18 mouse cellular contexts compared by ENCODE assay signal in the genomic region with DNA sequence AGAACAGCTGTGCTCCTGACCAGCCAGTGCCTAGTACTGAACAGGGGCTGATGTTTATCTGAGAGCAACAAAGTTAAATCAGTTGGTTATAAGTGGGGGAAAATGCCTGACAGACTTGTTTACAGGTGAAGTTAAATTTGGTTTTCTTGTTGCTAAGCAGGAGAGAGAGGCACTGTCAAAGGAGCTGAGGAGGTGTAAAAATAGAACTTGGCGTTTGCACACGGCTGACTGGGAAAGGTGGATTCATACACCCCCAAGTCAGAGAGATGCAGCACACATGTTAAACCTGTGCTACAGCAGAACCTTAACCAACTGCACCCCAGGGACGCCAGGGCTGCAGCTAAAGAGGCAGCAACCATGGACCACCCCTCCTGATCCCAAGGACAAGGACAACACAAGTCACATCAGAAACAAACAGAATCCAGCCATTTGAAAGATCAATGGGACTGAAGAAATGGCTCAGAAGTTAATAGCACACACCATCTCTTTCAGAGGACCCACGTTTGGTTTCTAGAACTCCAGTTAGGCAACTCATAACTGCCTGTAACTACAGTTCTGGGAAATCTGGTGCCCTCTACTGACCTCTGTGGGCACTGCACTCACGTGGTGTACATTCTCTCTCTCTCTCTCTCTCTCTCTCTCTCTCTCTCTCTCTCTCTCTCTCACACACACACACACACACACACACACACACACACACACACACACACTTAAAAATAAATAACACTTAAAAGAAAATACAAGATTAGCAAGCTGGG. TPM values are rescaled to one million over a fixed set of nuclear protein-coding genes. Genes with fewer than 3 reads are reported as not detected.
DNase-seq lines count a peak whose midpoint lies in the region; ATAC-seq and TF ChIP-seq lines count a peak whose summit lies in the region.
"Had no signal": no experiment of that assay in that cellular context is flagged by ENCODE, and none has a peak within 500 bp of the region (broad histone marks: within the 10 kb centered on the region; RNA-seq: fewer than 3 reads in every experiment).

No protein-coding gene starts in this region.

- H3K36me3 ChIP-seq in heart, embryonic 12.5 days, result no peaks in the 10 kb centered on the region
- no peaks in the 10 kb centered on the region for H3K36me3 ChIP-seq in liver, embryonic 14.5 days (replicated peaks; ENCODE audit: control insufficient read depth, insufficient read depth, low read depth)
- H3K36me3 ChIP-seq in liver, embryonic 12.5 days, result no peaks in the 10 kb centered on the region
- no peaks in the 10 kb centered on the region for H3K36me3 ChIP-seq in stomach, embryonic 16.5 days (ENCODE audit: control insufficient read depth, insufficient read depth, low read length)
- H3K36me3 ChIP-seq: embryonic facial prominence, embryonic 12.5 days; liver, embryonic 13.5 days; neural tube, embryonic 12.5 days had no signal

- peaks cover 8% of the 10 kb centered on the region; the same call in 1 of the 2 replicates for H3K9me3 ChIP-seq in heart, embryonic 12.5 days (replicated peaks)
- H3K9me3 ChIP-seq in liver, embryonic 14.5 days (ENCODE audit: control insufficient read depth, low read length), result no peaks in the 10 kb centered on the region; the same call in 1 of the 2 replicates
- no peaks in the 10 kb centered on the region for H3K9me3 ChIP-seq in liver, embryonic 12.5 days (replicated peaks)
- H3K9me3 ChIP-seq in stomach, embryonic 16.5 days (replicated peaks; ENCODE audit: control insufficient read depth, low read length), result no peaks in the 10 kb centered on the region; the same call in 1 of the 2 replicates
- H3K9me3 ChIP-seq: embryonic facial prominence, embryonic 12.5 days; liver, embryonic 13.5 days; neural tube, embryonic 12.5 days had no signal

- 69% methylated on average over 5 of the region's 5 CpGs for WGBS in heart, embryonic 12.5 days
- 74% methylated on average over 5 of the region's 5 CpGs for WGBS in liver, embryonic 14.5 days (ENCODE audit: insufficient replicate concordance)
- 63% methylated on average over 5 of the region's 5 CpGs for WGBS in liver, embryonic 12.5 days (ENCODE audit: insufficient replicate concordance)
- 84% methylated on average over 5 of the region's 5 CpGs for WGBS in stomach, embryonic 16.5 days

- no peak for ATAC-seq in heart, embryonic 12.5 days (ENCODE audit: insufficient number of reproducible peaks, low FRiP score)
- no peak for ATAC-seq in liver, embryonic 14.5 days (ENCODE audit: insufficient read depth)
- no peak for ATAC-seq in liver, embryonic 12.5 days
- ATAC-seq in stomach, embryonic 16.5 days (ENCODE audit: insufficient read depth, low FRiP score), result no peak
- ATAC-seq: hindbrain, embryonic 16.5 days had no signal

- H3K4me2 ChIP-seq in heart, embryonic 12.5 days, result no peak overlapping the region
- H3K4me2 ChIP-seq in liver, embryonic 14.5 days (ENCODE audit: low read depth), result no peak overlapping the region
- no peak overlapping the region for H3K4me2 ChIP-seq in liver, embryonic 12.5 days
- no peak overlapping the region for H3K4me2 ChIP-seq in stomach, embryonic 16.5 days (ENCODE audit: low read depth, low read length)
- H3K4me2 ChIP-seq: embryonic facial prominence, embryonic 12.5 days; liver, embryonic 13.5 days; neural tube, embryonic 12.5 days had no signal

- H3K9ac ChIP-seq in heart, embryonic 12.5 days, result no peak overlapping the region
- no peak overlapping the region for H3K9ac ChIP-seq in liver, embryonic 14.5 days (replicated peaks)
- no peak overlapping the region for H3K9ac ChIP-seq in liver, embryonic 12.5 days
- H3K9ac ChIP-seq in stomach, embryonic 16.5 days (ENCODE audit: low read length), result no peak overlapping the region
- H3K9ac ChIP-seq: embryonic facial prominence, embryonic 12.5 days; liver, embryonic 13.5 days; neural tube, embryonic 12.5 days had no signal

- peaks cover 47% of the 10 kb centered on the region for H3K4me1 ChIP-seq in heart, embryonic 12.5 days (replicated peaks)
- H3K4me1 ChIP-seq in liver, embryonic 14.5 days (replicated peaks; ENCODE audit: control insufficient read depth in 2 of 2, insufficient read depth in 2 of 2, low read length in 1 of 2), result peaks cover 0 to 4% of the 10 kb centered on the region in 2 experiments; a peak in 2 of 4 replicates
- peaks cover 9% of the 10 kb centered on the region for H3K4me1 ChIP-seq in liver, embryonic 12.5 days
- peaks cover 15% of the 10 kb centered on the region; the same call in 1 of the 2 replicates for H3K4me1 ChIP-seq in stomach, embryonic 16.5 days (ENCODE audit: control insufficient read depth, insufficient read depth, low read length)
- H3K4me1 ChIP-seq: neural tube, embryonic 12.5 days had no signal

- no peak overlapping the region for H3K4me3 ChIP-seq in heart, embryonic 12.5 days
- H3K4me3 ChIP-seq in liver, embryonic 14.5 days (ENCODE audit: insufficient read depth in 1 of 2, low read depth in 2 of 2, low read length in 2 of 2), result no peak overlapping the region
- no peak overlapping the region for H3K4me3 ChIP-seq in liver, embryonic 12.5 days
- H3K4me3 ChIP-seq in stomach, embryonic 16.5 days (replicated peaks; ENCODE audit: low read length), result no peak overlapping the region
- H3K4me3 ChIP-seq: embryonic facial prominence, embryonic 12.5 days; liver, embryonic 13.5 days; neural tube, embryonic 12.5 days had no signal

- no peak for TF ChIP-seq EP300 in liver, embryonic 14.5 days (IDR thresholded peaks at IDR 0.05; ENCODE audit: low read depth)

- DNase-seq in heart, adult 18-20 months, result no peak
- no peak for DNase-seq in liver, embryonic 14.5 days (ENCODE audit: low read depth in 3 of 3, low spot score in 3 of 3)
- peak; percentile 30 for DNase-seq in ES-CJ7 (ENCODE audit: low read depth, low spot score)
- no peak for DNase-seq in testis, postnatal 14 days (ENCODE audit: low spot score)
- DNase-seq: adrenal gland, postnatal 36 days; cerebellum, postnatal 14 days; layer of hippocampus, adult 9-11 months; liver, embryonic 13.5 days; lung, postnatal 36 days; midbrain, embryonic 14.5 days; right cerebral cortex, postnatal 4 days had no signal

- H3K27ac ChIP-seq in heart, embryonic 12.5 days (ENCODE audit: poor library complexity, severe bottlenecking), result peak overlapping the region; percentile 80
- H3K27ac ChIP-seq in liver, embryonic 14.5 days, result no peak overlapping the region
- H3K27ac ChIP-seq in liver, embryonic 12.5 days, result no peak overlapping the region
- peak overlapping the region; percentile 79; the same call in 1 of the 2 replicates for H3K27ac ChIP-seq in stomach, embryonic 16.5 days (ENCODE audit: low read length)
- H3K27ac ChIP-seq: embryonic facial prominence, embryonic 12.5 days; liver, embryonic 13.5 days; neural tube, embryonic 12.5 days had no signal

- no peaks in the 10 kb centered on the region for H3K27me3 ChIP-seq in heart, embryonic 12.5 days (replicated peaks)
- H3K27me3 ChIP-seq in liver, embryonic 14.5 days (ENCODE audit: control insufficient read depth, insufficient read depth, low read length), result no peaks in the 10 kb centered on the region
- no peaks in the 10 kb centered on the region for H3K27me3 ChIP-seq in liver, embryonic 12.5 days (replicated peaks)
- no peaks in the 10 kb centered on the region for H3K27me3 ChIP-seq in stomach, embryonic 16.5 days (ENCODE audit: control insufficient read depth, insufficient read depth, low read length)
- H3K27me3 ChIP-seq: CH12.LX; embryonic facial prominence, embryonic 12.5 days; liver, embryonic 13.5 days; neural tube, embryonic 12.5 days had no signal

- TF ChIP-seq CTCF in liver, embryonic 14.5 days (IDR thresholded peaks at IDR 0.05; ENCODE audit: low read depth), result peak; percentile 28; the same call in 1 of the 2 replicates

RNA-seq across cellular contexts. Expression of a gene that starts 21.2 kb away (rescaled TPM):
- 0.10 and 0.26 TPM in 2 replicates for polyA plus RNA-seq in heart, embryonic 12.5 days (2016; fragmentation: Nextera tagmentation; extraction: Ambion mirVana)
- under 1 TPM; 0.02 to 0.05 TPM for total RNA-seq in heart, adult 18-20 months (2021)
- polyA plus RNA-seq in liver, embryonic 14.5 days (2012; rRNA removed), result 0.10 and 0.18 TPM in 2 replicates
- 0.04 and 0.23 TPM in 2 replicates for polyA plus RNA-seq in liver, embryonic 14.5 days (2014; fragmentation: Nextera tagmentation; extraction: Ambion mirVana)
- polyA plus RNA-seq in liver, embryonic 12.5 days (2016; fragmentation: Nextera tagmentation; extraction: Ambion mirVana), result 0.06 and 0.10 TPM in 2 replicates
- 0.13 and 0.14 TPM in 2 replicates for polyA plus RNA-seq in stomach, embryonic 16.5 days (2015; fragmentation: Nextera tagmentation; extraction: Ambion mirVana)

Comparison
In these comparisons a context has a peak if more than half of its experiments do, and no peak if none do; other contexts are left out.
1. H3K27ac ChIP-seq: peak in heart, embryonic 12.5 days (single experiment) and stomach, embryonic 16.5 days (single experiment); none in liver, embryonic 14.5 days (single experiment) and liver, embryonic 12.5 days (single experiment).